Mouse (Mus musculus) intestine, embryonic 14.5 days (tissue): ENCODE results near the gene Spaca7. TPM values are rescaled to one million over a fixed set of nuclear protein-coding genes. Genes with fewer than 3 reads are reported as not detected.
A peak's percentile ranks its signal among the peaks of the same experiment; 100 is the strongest.
"Not testable (repeated sequence)": the region's sequence is repeated elsewhere in the genome, so short reads cannot be mapped to it uniquely, and the experiment has no call there.

Experiments used
- ATAC-seq: fragments of 200-750 bp; cut with Nextera tagmentation; replicated peaks from 2 replicates; pipeline ENCODE4 v1.8.0; 2017; ENCODE audit warnings: low read depth, moderate number of reproducible peaks, moderate TSS enrichment, moderate library complexity; ENCODE audit not compliant: low FRiP score, low TSS enrichment
- DNase-seq: peaks from one replicate; pipeline ENCODE4 v3.0.0-alpha.2; 2018; ENCODE audit warnings: low spot score
- H3K27ac ChIP-seq: fragments of 300-500 bp; sonication (generic); 2 replicates; pipeline ENCODE4 v1.5.1; 2014; ENCODE audit warnings: low read depth, mild to moderate bottlenecking, control low read depth
- H3K27me3 ChIP-seq: fragments of 300-500 bp; sonication (generic); replicated peaks from 2 replicates; pipeline ENCODE4 v1.6.1; 2014; ENCODE audit warnings: low read length, control low read depth; ENCODE audit not compliant: control insufficient read depth, insufficient read depth
- H3K36me3 ChIP-seq: fragments of 300-500 bp; sonication (generic); 2 replicates; pipeline ENCODE4 v1.6.1; 2014; ENCODE audit warnings: low read length, control low read depth; ENCODE audit not compliant: control insufficient read depth, insufficient read depth
- H3K4me1 ChIP-seq: fragments of 300-500 bp; sonication (generic); replicated peaks from 2 replicates; pipeline ENCODE4 v1.6.1; 2014; ENCODE audit warnings: low read length, control low read depth, mixed read lengths; ENCODE audit not compliant: control insufficient read depth, insufficient read depth
- H3K4me2 ChIP-seq: fragments of 300-500 bp; sonication (generic); 2 replicates; pipeline ENCODE4 v1.6.1; 2014; ENCODE audit warnings: low read length
- H3K4me3 ChIP-seq: fragments of 300-500 bp; sonication (generic); 2 replicates; pipeline ENCODE4 v1.5.1; 2014; ENCODE audit warnings: low read depth, low read length, control low read depth, mixed read lengths
- H3K9ac ChIP-seq: fragments of 300-500 bp; sonication (generic); 2 replicates; pipeline ENCODE4 v1.6.1; 2014; ENCODE audit warnings: mild to moderate bottlenecking, low read length
- H3K9me3 ChIP-seq: fragments of 300-500 bp; sonication (generic); 2 replicates; pipeline ENCODE4 v1.6.1; 2016; ENCODE audit warnings: low read length, control low read depth; ENCODE audit not compliant: control insufficient read depth
- whole genome bisulfite sequencing: fragments of 180-500 bp; shearing (Covaris S2); extraction: QIAGEN DNeasy Blood & Tissue Kit; methylation state at CpG from one replicate; pipeline ENCODE4 v1.1.7; 2014; 5-methylcytosine and 5-hydroxymethylcytosine counted together
- polyA plus RNA-seq: library from polyadenylated mRNA; unstranded; fragments of >200 nt; fragmentation: Nextera tagmentation; extraction: Ambion mirVana; gene quantifications from 2 replicates; pipeline ENCODE4 v1.2.1, GENCODE M21; 2014

The Spaca7 gene
- polyA plus RNA-seq, 1 experiment from 2014 or later = not detected

GRCm38 (mm10) chr8:12576739-12577138 lies 3.9 kb downstream of the Spaca7 start:
- no peaks in the 10 kb centered on the region for H3K4me1 ChIP-seq
- no peaks in the 10 kb centered on the region for H3K27me3 ChIP-seq
- H3K4me2 ChIP-seq = no peak overlapping the region
- H3K9ac ChIP-seq = no peak overlapping the region
- 83% methylated on average over 6 of the region's 6 CpGs for WGBS
- no peak overlapping the region for H3K4me3 ChIP-seq
- no peak overlapping the region for H3K27ac ChIP-seq
- no peaks in the 10 kb centered on the region for H3K9me3 ChIP-seq
- ATAC-seq = no peak
- DNase-seq = no peak
- H3K36me3 ChIP-seq = no peaks in the 10 kb centered on the region

- not testable (repeated sequence) for H3K36me3 ChIP-seq, H3K4me1 ChIP-seq, ATAC-seq, H3K4me3 ChIP-seq, H3K9ac ChIP-seq, H3K27me3 ChIP-seq, H3K4me2 ChIP-seq, DNase-seq, H3K27ac ChIP-seq, H3K9me3 ChIP-seq
- 82% methylated on average over 19 of the region's 19 CpGs for WGBS
These were observed 6.6 kb downstream of the Spaca7 start for GRCm38 (mm10) chr8:12579339-12579999.

GRCm38 (mm10) chr8:12583785-12584184 lies 11.0 kb downstream of the Spaca7 start:
- Histone ChIP-seq H3K4me3 (no peak overlapping the region), H3K9me3 (no peaks in the 10 kb centered on the region), H3K4me2 (no peak overlapping the region), H3K27ac (no peak overlapping the region), H3K36me3 (no peaks in the 10 kb centered on the region), H3K4me1 (no peaks in the 10 kb centered on the region), H3K27me3 (no peaks in the 10 kb centered on the region), H3K9ac (no peak overlapping the region)
- DNase-seq (no peak), ATAC-seq (no peak)
- 84% methylated on average over 5 of the region's 5 CpGs for WGBS

- Histone ChIP-seq H3K27me3 (no peaks in the 10 kb centered on the region), H3K27ac (no peak overlapping the region), H3K9me3 (no peaks in the 10 kb centered on the region), H3K36me3 (no peaks in the 10 kb centered on the region), H3K4me3 (no peak overlapping the region), H3K4me1 (no peaks in the 10 kb centered on the region; the same call in 1 of the 2 replicates), H3K4me2 (no peak overlapping the region), H3K9ac (no peak overlapping the region)
- DNase-seq = peak; percentile 92
- ATAC-seq = peak; percentile 72
- WGBS = 22% methylated on average over 6 of the region's 6 CpGs
These were observed 34.4 kb downstream of the Spaca7 start for GRCm38 (mm10) chr8:12607223-12607622.

- Histone ChIP-seq H3K4me2 (no peak overlapping the region), H3K9ac (no peak overlapping the region), H3K36me3 (0 out of 2 replicates have a peak, but pooled peaks cover 7% of the 10 kb centered on the region), H3K27ac (no peak overlapping the region), H3K9me3 (no peaks in the 10 kb centered on the region), H3K4me1 (no peaks in the 10 kb centered on the region; the same call in 1 of the 2 replicates), H3K27me3 (no peaks in the 10 kb centered on the region), H3K4me3 (no peak overlapping the region)
- no peak for ATAC-seq
- no peak for DNase-seq
- 77% methylated on average over 10 of the region's 10 CpGs for WGBS
These were observed 36.0 kb downstream of the Spaca7 start for GRCm38 (mm10) chr8:12608810-12609209.

DNA sequence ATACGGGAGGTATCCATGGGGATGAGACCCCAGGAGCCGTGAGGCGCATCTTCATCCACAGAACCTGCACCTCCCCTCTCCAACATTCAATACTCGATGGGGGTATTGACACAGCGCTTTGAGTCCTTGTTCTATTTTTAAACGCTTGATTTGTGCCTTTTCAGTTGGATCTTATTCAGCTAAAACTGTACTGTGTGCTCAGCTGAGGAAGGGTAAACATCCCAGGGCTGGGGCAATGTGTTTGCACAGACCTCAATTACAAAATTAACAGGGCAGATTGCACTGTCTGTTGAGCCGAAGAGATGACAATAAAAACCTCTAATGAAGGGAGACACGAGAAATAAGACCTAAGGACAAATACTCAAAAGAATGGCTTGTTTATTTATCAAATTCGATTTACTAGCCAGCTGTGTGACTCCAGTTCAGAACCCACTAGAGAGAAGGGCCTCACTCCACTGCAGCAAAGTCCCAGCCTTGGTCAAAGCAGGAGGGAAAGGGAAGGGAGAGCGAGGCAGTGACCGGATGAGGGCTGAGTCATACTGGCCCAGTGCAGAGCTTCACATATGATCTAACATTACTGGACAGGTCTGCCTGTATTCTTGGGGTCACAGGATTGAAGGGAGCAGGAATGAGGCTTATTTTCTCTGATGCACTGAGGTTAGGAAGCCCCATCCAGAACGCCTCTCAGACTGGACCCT lies 37.1 kb downstream of the Spaca7 start:
- Histone ChIP-seq H3K4me1 (no peaks in the 10 kb centered on the region; the same call in 1 of the 2 replicates), H3K4me2 (no peak overlapping the region), H3K27ac (no peak overlapping the region), H3K27me3 (no peaks in the 10 kb centered on the region), H3K4me3 (no peak overlapping the region), H3K9ac (no peak overlapping the region), H3K36me3 (peaks cover 17% of the 10 kb centered on the region), H3K9me3 (no peaks in the 10 kb centered on the region)
- ATAC-seq (no peak), DNase-seq (no peak)
- 62% methylated on average over 12 of the region's 12 CpGs for WGBS

- no peaks in the 10 kb centered on the region for H3K27me3 ChIP-seq
- no peaks in the 10 kb centered on the region for H3K9me3 ChIP-seq
- no peak overlapping the region for H3K4me2 ChIP-seq
- no peak overlapping the region for H3K9ac ChIP-seq
- ATAC-seq (no peak), DNase-seq (no peak)
- peaks cover 31% of the 10 kb centered on the region for H3K36me3 ChIP-seq
- WGBS = 85% methylated on average over 7 of the region's 7 CpGs
- no peaks in the 10 kb centered on the region; the same call in 1 of the 2 replicates for H3K4me1 ChIP-seq
- H3K27ac ChIP-seq = no peak overlapping the region
- no peak overlapping the region for H3K4me3 ChIP-seq
These were observed 40.4 kb downstream of the Spaca7 start for GRCm38 (mm10) chr8:12613201-12613600.

- H3K36me3 ChIP-seq = peaks cover 59% of the 10 kb centered on the region
- not testable (repeated sequence) for H3K9ac ChIP-seq, H3K27ac ChIP-seq, ATAC-seq, H3K4me2 ChIP-seq, H3K4me3 ChIP-seq, DNase-seq, H3K27me3 ChIP-seq, H3K4me1 ChIP-seq, H3K9me3 ChIP-seq
- WGBS = 94% methylated on average over 3 of the region's 3 CpGs
These were observed 44.5 kb downstream of the Spaca7 start for GRCm38 (mm10) chr8:12617369-12617768.
